Mouse (Mus musculus): ENCODE data around the gene Epn2. TPM values are rescaled to one million over a fixed set of nuclear protein-coding genes. Genes with fewer than 3 reads are reported as not detected.

Epn2 gene
- polyA plus RNA-seq, 1 experiment: 10.6 TPM

GRCm38 (mm10) chr11:61477566-61478508 is 101.7 kb downstream of the Epn2 start:
- 75% methylated on average over 17 of the region's 17 CpGs for WGBS
- no peak for DNase-seq (ENCODE audit: low read depth, low spot score)

GRCm38 (mm10) chr11:61476786-61477382 is 102.6 kb downstream of the Epn2 start:
- 27% methylated on average over 12 of the region's 12 CpGs for WGBS
- no peak for DNase-seq (ENCODE audit: low read depth, low spot score)

GRCm38 (mm10) chr11:61473630-61474029 is 105.9 kb downstream of the Epn2 start:
- 38% methylated on average over 4 of the region's 4 CpGs for WGBS

GRCm38 (mm10) chr11:61470880-61471279 is 108.6 kb downstream of the Epn2 start:
- DNase-seq (ENCODE audit: low read depth, low spot score): no peak

More at GRCm38 (mm10) chr11:61473630-61474029, 105.9 kb downstream of the Epn2 start:
- no peak for DNase-seq (ENCODE audit: low read depth, low spot score)

- DNase-seq (ENCODE audit: low read depth, low spot score): no peak
- WGBS: 51% methylated on average over 7 of the region's 7 CpGs
Observed at GRCm38 (mm10) chr11:61469317-61469917, 110.1 kb downstream of the Epn2 start.

- WGBS: 87% methylated on average over 4 of the region's 4 CpGs
- no peak for DNase-seq (ENCODE audit: low read depth, low spot score)
Observed at GRCm38 (mm10) chr11:61468534-61468933, 111.0 kb downstream of the Epn2 start.

Other genes with a start within 250 kb of the Epn2 start
- gene Slc47a2, start 236.8 kb downstream of the Epn2 start, polyA plus RNA-seq (2012; rRNA removed): not detected in 2 replicates
- gene Slc47a1, start 201.3 kb downstream of the Epn2 start, polyA plus RNA-seq (2012; rRNA removed): 4.2 and 17.0 TPM in 2 replicates
- gene Rnf112, start 125.6 kb downstream of the Epn2 start, polyA plus RNA-seq (2012; rRNA removed): 0.30 and 0.62 TPM in 2 replicates
- gene Mfap4, start 94.3 kb downstream of the Epn2 start, polyA plus RNA-seq (2012; rRNA removed): 58.2 and 69.7 TPM in 2 replicates
- gene Mapk7, start 85.3 kb downstream of the Epn2 start, polyA plus RNA-seq (2012; rRNA removed): 13.8 and 17.0 TPM in 2 replicates
- 15.3 and 25.4 TPM in 2 replicates for gene B9d1, start 74.5 kb downstream of the Epn2 start, polyA plus RNA-seq (2012; rRNA removed)
- 7.8 and 9.0 TPM in 2 replicates for gene Grap, start 73.6 kb upstream of the Epn2 start, polyA plus RNA-seq (2012; rRNA removed)
- 14.9 and 20.8 TPM in 2 replicates for gene Fam83g, start 104.4 kb upstream of the Epn2 start, polyA plus RNA-seq (2012; rRNA removed)
- gene Slc5a10, start 141.1 kb upstream of the Epn2 start, polyA plus RNA-seq (2012; rRNA removed): 0.05 TPM in 1 of 2 replicates, not detected in the other
- gene Prpsap2, start 182.4 kb upstream of the Epn2 start, polyA plus RNA-seq (2012; rRNA removed): 14.4 and 18.8 TPM in 2 replicates